Mouse (Mus musculus): ENCODE data around the gene Adgrf5.
"Not testable (repeated sequence)": the region's sequence is repeated elsewhere in the genome, so short reads cannot be mapped to it uniquely, and the experiment has no call there.

Gene Adgrf5

DNA sequence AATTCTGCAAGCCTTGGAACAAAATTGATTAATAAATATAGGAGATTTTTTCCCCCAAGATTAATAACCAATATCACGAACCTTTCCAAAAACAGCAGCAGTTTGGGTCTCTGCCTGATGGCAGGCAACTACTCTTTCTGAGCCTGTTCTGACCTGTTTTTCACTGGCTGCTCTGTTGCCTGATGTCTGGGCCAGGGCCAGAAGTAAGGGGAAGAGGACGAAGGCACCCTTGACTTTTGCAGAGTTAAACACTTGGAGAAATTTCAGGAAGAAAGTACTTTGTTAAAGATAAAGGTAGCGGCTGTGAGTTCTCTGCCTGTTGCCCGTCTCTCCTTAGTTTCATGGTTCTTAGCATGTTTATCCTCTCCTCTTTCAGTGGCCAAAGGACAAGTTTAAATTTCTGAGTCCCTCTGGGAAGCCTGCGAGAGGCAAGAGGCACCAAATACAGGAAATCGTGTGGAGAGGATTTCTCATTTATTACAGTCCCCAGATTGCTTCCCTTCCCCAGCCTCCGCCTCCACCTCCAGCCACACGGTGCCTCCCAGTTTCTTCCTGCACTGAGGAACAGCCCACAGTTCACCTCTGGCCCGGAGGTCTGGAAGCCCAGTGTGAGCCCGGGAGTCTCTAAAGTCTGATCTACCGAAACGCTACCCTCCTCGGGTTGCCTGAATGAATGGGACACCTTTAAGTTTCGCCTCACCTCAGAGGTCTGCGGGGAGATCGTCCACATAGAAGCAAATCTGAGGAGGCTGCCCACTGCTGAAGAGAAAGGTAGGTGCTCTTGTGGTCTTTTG, at the start of gene Adgrf5:
Gene Adgrf5 (plus strand): TSS at position 626 of the 794 bp plus-strand sequence.
- no peak for DNase-seq (ENCODE audit: low read depth, low spot score)

DNA sequence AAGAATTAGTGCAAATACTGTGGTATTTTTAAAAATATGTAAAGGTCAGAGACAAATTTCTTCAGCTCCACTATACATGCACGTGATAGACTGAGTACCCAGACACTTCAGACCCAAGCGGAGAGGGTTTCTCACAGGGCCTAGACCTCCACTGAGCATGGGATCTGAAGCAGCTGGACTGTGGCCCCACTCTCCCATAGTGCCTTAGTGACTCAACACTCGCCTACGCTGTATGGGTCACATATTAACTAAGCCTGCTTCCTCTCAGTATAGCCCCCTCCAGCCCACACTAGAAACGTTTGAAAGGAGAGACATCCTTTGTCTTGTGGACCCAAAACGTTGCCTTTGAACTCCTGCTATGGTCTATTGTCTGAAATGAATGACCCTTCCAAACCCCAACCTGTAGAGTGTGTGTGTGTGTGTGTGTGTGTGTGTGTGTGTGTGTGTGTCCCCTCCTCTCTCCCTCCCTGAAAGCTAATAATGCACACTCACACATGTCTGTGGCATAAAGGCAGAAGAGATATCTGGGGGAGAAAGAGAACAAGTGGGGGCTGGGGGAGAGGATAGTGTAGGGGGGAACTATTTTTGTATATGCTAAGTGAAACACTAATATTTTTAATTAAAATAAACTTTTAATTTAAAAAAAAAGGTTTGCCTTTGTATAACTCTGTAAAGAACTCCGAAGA, 34.1 kb upstream of the Adgrf5 start:
- DNase-seq (ENCODE audit: low read depth, low spot score) = no peak

DNA sequence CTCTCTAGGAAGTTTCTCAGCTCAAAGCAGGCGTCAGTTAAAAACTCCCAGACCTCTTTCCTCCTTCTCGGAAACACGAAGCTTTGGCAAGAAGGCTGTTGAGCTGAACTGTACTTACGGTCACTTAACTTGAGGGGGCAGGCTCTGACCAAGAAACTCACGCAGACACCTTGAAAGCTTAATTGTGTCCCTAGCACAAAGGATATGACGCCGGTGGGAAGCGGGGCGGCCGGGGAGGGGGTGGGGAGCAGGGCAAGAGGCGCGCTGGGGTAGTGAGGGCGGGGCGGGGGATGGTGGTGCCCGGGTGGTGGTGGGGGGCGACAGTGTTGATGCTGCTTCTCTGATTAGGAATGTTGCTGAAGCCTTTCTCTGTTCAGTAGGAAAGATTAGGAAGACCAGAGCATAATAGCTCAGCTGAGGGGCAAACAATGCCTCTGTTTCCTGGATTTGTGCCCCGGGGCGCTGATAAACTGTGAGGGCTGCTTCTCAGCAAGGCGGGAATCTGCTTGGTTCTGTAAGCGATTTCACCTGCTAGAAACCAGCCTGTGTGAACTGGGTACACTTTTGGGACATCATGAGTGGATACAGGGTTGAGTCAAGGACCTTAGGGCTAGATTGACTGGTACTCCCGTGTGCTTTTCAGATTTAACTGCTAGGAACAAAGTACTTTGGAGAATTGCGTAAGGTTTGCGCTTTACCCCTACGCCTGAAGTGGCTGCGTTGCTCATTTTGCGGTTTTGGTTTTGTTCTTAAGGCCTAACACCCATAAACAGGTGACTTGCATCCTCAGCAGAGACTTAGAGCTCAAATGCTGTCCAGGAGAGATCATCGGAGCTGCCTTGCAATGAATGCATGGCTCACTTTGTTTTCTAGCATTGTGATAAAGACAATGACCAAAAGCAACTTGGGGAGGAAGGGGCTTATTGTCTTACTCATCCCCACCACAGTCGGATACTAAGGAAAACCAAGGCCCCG, 33.2 kb upstream of the Adgrf5 start:
- DNase-seq (ENCODE audit: low read depth, low spot score) = peak; percentile 29

DNA sequence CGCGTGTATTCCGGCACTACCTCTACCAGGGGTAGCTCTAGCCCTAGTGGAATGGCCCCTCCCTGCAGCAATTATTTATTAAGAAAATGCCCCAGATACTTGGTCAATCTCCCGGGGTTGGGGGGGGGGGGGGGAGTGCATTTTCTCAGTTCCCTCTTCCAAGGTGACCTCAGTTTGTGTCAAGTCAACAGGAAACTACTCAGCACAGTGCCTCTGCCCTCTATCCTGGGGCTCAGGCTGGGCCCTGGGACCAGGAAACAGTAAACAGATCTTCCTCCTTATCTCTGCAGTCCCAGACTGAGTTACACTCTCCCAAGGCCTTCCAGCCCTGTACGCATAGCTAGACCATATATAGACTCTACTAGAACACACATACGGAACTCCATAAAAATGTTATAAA, 32.4 kb upstream of the Adgrf5 start:
- no peak for DNase-seq (ENCODE audit: low read depth, low spot score)

DNA sequence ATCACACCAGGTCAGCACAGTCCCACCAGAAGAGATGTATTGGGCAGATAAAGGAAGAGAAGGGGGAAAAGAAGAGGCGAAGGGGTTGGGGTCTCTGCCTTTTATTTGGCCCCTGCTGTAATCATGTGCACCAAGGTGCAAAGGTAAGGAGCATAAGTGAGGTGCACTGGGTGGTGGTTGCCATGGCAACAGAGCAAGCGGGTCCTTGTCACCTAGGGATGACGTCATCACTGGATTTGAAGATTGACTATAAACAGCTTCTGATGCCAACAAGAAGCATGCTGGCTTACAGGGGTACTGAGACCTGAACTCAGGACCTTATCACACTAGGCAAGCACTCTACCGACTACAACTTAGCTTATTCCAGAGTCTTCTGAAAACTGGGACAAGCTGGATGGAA, 31.0 kb upstream of the Adgrf5 start:
- DNase-seq (ENCODE audit: low read depth, low spot score) = peak; percentile 3

DNA sequence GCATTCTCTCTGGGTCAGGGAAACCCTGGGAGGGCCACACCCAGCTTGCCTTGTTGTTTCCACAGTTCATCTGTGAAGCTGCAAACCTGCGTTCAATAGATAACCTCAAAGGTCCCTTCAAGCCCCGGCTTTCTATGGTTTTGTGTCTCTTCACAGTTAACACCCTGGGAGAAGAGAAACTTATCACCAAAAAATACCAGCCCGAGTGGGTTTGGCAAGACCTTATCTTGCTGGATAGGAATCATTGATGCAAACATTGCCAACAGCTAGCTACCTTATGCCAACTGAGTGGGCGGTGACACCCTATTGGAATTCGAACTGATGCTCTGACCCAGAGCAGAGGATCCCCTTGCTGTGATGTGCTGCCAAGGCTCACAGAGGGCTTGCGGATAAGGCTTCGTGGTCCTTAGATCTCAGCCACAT, 30.5 kb upstream of the Adgrf5 start:
- no peak for DNase-seq (ENCODE audit: low read depth, low spot score)

DNA sequence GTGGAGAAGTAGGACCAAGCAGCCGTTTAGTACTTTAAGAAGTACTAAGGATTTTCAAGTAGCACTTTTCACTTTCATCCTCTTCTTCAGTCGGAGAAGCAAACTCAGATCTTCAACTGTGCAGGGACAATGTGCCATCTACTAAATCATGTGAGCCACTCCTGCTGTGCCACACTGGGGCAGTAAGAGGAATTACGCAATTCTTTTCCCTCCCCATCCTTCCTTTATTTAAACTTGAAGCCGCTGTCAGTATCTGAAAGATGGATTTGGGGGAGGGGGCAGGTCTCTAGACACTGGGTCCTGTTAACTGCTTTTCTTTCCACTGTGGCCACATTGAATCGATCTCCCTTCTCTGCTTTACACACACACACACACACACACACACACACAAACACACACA, 27.6 kb upstream of the Adgrf5 start:
- no peak for DNase-seq (ENCODE audit: low read depth, low spot score)

DNA sequence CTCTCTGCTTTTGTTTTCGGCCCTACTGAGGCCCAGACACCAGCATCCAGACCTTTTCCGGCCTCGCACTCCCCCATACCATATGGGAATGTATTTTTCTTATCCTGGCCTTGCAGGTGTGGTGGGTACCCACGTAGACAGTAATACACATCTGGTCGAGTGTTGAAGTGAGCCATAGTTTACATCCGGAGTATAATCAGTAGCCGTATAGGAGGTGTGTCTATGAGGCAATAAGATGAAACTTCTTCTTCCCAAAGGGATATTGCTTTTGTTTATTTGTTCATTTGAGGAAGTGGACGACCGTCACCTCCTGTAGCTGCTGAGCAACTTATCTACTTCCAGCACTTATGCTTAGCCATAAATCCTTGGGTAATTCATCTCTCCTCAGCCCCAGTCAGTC, 26.2 kb upstream of the Adgrf5 start:
- DNase-seq (ENCODE audit: low read depth, low spot score) = no peak

DNA sequence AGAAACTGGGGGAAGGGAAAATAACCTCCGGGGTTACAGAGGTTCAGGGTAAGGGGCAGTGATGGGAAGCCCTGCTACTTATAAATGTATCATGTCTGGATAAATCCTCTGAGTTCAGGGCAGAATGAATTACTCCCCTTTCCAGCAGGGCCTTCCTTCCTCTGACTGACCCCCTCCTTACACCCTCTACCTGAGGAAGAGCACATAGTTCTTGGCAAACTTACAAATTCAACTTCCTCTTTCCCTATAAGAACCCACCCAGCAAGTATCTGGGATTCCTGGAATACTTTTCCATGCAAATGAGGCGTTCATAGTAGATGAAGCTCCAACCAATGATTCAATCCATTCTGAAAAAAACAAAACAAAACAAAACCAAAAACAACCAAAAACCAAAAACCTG, 22.6 kb upstream of the Adgrf5 start:
- DNase-seq (ENCODE audit: low read depth, low spot score) = no peak

DNA sequence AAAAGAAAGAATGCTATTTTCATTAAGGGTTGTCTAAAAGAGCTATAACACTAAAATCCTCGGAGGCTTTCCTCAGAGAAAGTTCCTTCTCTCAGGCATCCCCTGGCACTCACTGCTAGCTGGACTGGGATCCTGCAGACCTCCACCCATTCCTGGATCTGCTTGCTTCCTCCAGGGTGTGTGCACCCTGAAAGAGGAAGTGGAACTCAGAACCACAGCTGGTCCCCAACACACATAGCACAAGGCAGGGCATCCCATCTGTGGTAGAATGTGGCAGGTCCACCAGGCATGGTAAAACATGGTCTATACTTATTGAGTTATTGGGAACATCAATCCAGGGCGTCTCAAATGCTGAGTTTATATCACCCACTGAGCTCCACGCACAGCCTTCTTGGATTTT, 22.0 kb upstream of the Adgrf5 start:
- no peak for DNase-seq (ENCODE audit: low read depth, low spot score)

DNA sequence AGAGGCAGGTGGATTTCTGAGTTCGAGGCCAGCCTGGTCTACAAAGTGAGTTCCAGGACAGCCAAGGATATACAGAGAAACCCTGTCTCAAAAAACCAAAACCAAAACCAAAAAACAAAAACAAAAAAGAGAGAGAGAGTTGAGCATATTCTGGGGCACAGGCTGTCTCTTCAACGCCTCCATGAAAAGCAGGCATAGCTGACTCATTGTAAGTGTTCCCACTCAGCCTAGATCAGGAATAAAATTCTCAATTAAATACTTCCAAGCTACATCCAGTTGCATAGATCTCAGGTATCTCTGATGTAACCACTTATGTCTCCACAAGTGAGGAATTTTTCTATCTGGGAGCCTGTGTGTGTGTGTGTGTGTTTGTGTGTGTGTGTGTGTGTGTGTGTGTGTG, 13.8 kb upstream of the Adgrf5 start:
- DNase-seq (ENCODE audit: low read depth, low spot score) = not testable (repeated sequence)

DNA sequence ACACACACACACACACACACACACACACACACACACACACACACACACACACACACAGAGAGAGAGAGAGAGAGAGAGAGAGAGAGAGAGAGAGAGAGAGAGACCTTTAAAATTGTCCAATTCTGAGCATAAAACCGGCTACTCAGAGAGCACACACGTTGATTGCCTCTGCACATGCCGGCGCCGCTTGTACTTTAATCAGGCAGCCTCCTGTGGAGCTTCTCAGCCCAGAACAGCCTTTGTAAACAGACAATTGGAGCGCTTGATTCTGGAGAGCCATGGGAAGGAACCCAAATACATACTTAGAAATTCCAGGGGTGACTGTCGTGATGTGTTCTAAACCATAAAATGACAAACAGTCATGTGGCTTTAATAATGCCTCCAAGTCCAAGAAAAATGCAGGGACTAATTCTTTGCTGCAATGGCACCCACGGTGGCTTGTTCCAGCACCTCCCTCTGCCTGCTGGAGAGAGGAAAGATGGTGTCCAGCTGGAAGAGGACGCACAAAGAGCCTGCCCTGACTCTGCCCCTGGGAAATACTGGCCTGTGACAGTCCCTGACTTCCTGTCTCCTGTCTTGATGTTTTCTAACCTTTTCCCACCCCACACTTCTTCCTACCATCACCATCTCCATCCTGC, 2.2 kb upstream of the Adgrf5 start:
- DNase-seq (ENCODE audit: low read depth, low spot score) = no peak

DNA sequence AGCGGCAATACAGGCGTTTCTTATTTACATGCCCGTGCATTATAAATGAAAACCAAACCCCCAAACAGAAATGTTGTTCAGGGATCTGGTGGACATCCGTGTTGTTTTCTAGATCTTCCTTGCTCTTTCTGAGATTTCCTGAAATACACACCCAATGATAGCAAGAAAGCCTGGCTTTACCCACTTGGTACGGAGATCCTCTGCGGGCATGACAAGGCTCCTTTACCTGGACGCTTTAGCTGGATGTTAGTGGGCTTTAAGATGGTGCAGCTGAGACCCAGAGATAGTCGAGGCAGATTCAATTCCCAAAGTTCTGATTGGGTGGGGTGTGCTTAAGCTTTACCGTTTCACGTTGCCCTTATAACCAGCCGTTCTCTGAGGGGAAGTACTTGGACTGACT, 770 bp downstream of the Adgrf5 start:
- DNase-seq (ENCODE audit: low read depth, low spot score) = no peak

DNA sequence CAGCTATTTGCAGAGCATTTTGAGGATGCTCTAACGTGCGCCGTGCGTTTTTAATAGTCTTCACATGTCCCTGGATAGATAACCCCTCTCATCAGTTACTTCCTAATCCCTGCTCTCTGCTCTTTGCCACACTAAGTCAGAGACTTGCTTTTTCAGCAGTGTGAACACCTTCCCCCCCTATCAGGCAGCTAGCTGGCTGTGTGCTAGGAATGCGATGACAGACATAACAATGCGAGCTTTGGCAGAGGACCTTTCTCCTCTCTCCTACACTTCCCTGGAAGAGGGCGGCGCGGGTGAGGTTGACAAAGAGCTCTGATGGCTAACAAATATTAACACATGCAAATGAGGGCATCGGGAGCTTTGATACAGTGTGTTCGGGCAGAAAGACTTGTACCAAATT, 2.1 kb downstream of the Adgrf5 start:
- DNase-seq (ENCODE audit: low read depth, low spot score) = no peak

DNA sequence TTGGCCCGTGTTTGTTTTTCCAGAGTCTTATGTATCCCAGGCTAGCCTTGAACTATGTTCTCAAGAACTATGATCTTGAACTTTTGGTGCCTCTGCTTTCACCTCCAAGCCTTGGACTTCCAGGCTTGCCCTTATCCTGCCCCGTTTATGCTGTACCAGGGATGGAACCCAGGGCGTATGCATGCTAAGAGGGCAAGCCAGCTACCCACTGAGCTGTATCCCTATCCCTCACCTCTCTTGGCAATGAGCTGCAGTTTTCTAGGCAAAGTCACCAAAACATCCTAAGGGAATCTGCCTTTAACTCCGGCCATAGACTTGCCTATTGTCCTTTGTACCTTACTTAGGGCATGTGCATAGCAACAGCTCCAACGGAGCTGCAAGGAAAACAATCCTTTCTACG, 2.6 kb downstream of the Adgrf5 start:
- DNase-seq (ENCODE audit: low read depth, low spot score) = no peak

DNA sequence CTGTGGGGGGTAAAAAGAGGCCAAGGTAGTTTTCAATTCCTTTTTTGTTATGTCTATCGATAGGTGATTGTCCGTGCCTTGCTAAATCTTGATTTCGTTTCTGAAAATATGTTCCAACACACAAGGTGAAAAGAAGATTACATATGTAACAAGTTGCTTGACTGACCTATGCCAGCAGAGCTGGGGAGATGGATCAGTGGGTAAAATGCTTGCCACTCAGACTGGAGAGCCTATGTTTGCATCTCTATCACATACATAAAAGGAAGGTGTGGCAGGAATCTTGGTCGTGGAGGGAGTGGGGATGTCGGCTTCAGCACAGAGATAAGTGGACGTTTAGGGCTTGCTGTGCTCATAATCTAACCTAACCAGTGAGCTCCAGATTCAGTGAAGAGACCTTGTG, 3.7 kb downstream of the Adgrf5 start:
- no peak for DNase-seq (ENCODE audit: low read depth, low spot score)

DNA sequence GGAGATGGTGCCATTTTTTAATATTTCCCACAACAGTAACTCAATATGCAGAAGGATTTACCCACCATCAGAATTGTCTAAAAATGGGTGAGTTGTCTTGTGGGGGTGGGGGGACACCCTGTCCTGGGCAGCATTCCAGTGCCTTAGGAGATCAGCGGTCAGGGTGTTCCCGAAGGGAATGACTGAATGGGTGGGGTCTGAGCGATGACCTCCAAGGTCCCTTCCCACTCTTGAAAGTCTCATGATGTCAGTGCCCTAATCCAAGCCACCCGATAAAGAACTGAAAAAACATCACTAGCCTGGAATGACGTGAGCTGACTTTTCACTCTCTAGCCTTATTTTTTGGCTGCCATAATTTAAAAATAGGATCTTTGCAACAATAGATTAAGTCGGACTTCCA, 5.0 kb downstream of the Adgrf5 start:
- no peak for DNase-seq (ENCODE audit: low read depth, low spot score)

DNA sequence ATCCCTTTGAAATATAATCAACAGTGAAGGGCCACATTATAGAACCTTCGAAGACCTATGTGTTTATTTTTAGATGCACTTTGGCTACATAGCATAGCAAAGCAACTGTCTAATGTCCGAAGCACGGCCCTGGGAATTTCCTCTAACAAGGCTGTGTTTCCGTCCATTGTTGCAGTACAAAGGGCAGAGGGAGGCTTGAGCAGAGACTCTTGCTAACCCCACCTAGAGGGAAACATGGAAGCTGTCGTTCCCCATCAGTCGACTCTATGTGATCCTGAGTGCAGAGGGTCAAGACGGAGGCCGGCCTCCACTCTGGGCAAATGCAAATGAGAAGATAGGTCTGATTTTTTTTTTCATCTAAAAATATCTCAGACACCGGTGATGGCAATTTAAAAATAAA, 6.2 kb downstream of the Adgrf5 start:
- DNase-seq (ENCODE audit: low read depth, low spot score) = no peak

DNA sequence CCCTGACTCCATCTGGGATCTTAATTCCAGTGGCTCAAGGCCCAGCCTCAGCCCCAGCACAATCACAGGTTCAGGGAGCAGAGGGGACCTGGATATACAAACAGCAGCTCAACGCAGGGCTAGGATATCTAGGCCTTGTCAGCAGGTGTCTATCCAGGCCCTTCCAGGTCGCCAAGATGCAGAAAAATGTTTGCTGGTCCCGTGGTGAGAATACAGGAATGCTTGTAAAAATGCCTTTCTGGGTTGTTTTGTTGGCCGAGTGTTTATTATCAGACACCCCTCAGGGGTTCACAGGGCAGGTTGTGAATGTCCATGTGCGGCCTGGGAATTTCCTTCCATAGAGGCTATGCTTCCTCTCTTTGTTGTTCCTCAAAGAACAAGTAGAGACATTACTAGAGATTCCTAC, 7.9 kb downstream of the Adgrf5 start:
- no peak for DNase-seq (ENCODE audit: low read depth, low spot score)

DNA sequence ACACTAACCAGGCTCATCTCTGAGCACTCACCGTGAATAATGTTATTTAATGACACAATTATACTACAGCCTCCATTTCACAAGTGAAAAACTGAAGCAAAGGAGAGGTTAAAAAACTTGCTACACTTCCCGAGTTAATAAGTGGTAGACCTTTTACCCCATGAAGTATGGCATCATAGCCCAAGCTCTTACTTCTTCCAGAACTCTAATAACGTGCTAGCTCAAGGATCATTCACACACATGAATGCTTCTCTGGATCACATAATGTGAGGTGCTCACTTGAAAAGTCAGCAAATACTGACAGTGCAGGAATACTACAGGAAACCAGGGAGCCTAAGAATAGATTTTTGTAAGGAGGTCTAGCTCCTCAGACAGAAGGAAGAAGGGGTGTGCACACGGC, 12.4 kb downstream of the Adgrf5 start:
- DNase-seq (ENCODE audit: low read depth, low spot score) = no peak

DNA sequence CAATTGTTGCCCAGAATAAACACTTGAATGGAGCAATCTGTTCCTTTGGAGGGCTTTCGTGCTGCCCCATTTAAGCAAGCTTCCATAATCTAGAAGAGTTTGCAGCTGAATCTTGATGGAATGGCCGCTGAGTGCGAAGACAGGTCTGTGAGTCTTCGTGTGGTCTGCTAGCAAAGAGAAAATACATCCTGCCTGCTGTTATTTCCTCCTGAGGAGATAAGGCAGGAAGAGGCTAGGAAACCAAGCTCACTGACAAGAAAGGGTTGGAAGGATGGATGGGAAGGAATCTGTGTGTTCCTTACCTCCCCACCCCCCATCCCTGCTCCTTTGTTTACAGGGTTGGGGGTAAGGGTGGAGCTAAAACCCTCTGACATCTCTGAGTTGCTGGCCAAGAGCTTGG, 13.8 kb downstream of the Adgrf5 start:
- DNase-seq (ENCODE audit: low read depth, low spot score) = no peak

DNA sequence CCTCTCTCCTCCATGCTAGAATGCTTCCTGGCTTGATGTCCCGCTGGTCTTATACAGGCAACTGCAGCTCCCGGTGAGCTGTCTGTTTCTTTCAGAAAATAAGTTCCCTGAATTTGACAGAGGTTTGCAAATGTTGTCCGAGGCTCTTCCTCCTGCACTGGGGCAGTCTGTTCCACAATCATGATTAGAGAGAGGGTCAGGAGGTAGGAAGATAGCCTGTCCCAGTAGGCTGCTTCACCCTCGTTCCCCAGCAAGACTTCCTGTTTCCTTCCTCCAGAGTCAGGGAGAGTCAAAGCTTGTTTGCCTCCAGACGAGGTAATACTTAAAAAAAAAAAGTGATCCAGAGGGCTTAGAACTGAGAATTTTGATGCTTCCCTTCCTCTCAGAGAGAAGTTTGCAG, 16.3 kb downstream of the Adgrf5 start:
- DNase-seq (ENCODE audit: low read depth, low spot score) = no peak
